Comparison of ENCODE assay signal across 7 mouse cellular contexts in the genomic region with DNA sequence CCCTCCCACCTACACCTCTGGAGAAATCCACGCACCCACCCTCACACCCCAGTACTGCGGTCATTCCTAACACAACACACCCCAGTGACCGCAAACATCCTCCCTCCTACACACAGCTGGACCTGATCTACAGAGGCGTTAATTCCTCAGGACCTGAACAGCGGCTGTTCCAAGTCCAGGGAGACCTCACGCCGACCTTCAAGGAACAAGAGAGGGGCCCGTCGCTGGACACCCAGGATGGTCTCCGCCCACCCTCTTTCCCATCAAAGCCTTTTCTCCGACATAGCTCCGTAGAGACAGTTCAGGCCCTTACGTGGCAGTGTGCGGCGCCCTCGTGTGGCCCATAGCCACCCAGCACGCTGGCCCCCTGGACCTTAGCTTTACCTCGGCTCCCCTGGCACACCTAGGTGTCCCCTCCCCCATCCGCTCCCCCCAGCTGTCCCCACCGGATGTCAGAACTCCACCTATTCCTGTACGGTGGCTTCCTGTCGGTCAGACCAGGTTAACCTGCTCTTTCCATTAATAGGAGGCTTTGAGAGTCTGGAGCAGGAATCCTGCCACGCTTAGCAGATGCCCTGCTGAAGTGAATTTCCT. TPM values are rescaled to one million over a fixed set of nuclear protein-coding genes. Genes with fewer than 3 reads are reported as not detected.
DNase-seq lines count a peak whose midpoint lies in the region; ATAC-seq lines count a peak whose summit lies in the region.

No protein-coding gene starts in this region.

- H3K36me3 ChIP-seq in intestine, embryonic 15.5 days: no peaks in the 10 kb centered on the region
- H3K36me3 ChIP-seq in limb, embryonic 10.5 days: no peaks in the 10 kb centered on the region
- no peaks in the 10 kb centered on the region for H3K36me3 ChIP-seq in midbrain, embryonic 12.5 days

- DNase-seq in adrenal gland, adult 2 months: peak; percentile 80
- peak; percentile 87 for DNase-seq in embryo, embryonic 10.5 days (ENCODE audit: low spot score)
- DNase-seq in gastrocnemius, postnatal 36 days: peak; percentile 59 to 73
- DNase-seq in limb, embryonic 10.5 days (ENCODE audit: low spot score): peak; percentile 87
- DNase-seq in skeletal muscle tissue, adult 2 months (ENCODE audit: low read depth, low spot score): peak; percentile 52

- H3K4me2 ChIP-seq in intestine, embryonic 15.5 days (replicated peaks): peak overlapping the region; percentile 82
- H3K4me2 ChIP-seq in midbrain, embryonic 12.5 days (replicated peaks): peak overlapping the region; percentile 72

- no peaks in the 10 kb centered on the region for H3K27me3 ChIP-seq in intestine, embryonic 15.5 days (replicated peaks)
- no peaks in the 10 kb centered on the region for H3K27me3 ChIP-seq in limb, embryonic 10.5 days (ENCODE audit: low read depth, poor library complexity, severe bottlenecking)
- H3K27me3 ChIP-seq in midbrain, embryonic 12.5 days: peaks cover 9% of the 10 kb centered on the region

- 3% methylated on average over 23 of the region's 23 CpGs for WGBS in intestine, embryonic 15.5 days
- WGBS in limb, embryonic 10.5 days: 3% methylated on average over 23 of the region's 23 CpGs
- 6% methylated on average over 23 of the region's 23 CpGs for WGBS in midbrain, embryonic 12.5 days

- no peak overlapping the region for H3K27ac ChIP-seq in intestine, embryonic 15.5 days
- peak overlapping the region; percentile 73 for H3K27ac ChIP-seq in limb, embryonic 10.5 days
- no peak overlapping the region for H3K27ac ChIP-seq in midbrain, embryonic 12.5 days (replicated peaks)

- no peaks in the 10 kb centered on the region for H3K9me3 ChIP-seq in intestine, embryonic 15.5 days
- no peaks in the 10 kb centered on the region for H3K9me3 ChIP-seq in limb, embryonic 10.5 days (replicated peaks)
- H3K9me3 ChIP-seq in midbrain, embryonic 12.5 days: no peaks in the 10 kb centered on the region

- H3K4me3 ChIP-seq in intestine, embryonic 15.5 days (replicated peaks): peak overlapping the region; percentile 31
- peak overlapping the region; percentile 50 for H3K4me3 ChIP-seq in limb, embryonic 10.5 days
- peak overlapping the region; percentile 37 for H3K4me3 ChIP-seq in midbrain, embryonic 12.5 days

- ATAC-seq in intestine, embryonic 15.5 days: peak; percentile 73
- ATAC-seq in midbrain, embryonic 12.5 days (ENCODE audit: low FRiP score, low read depth): peak; percentile 80

- H3K4me1 ChIP-seq in intestine, embryonic 15.5 days (replicated peaks): peaks cover 31% of the 10 kb centered on the region
- H3K4me1 ChIP-seq in limb, embryonic 10.5 days: peaks cover 39% of the 10 kb centered on the region
- peaks cover 22% of the 10 kb centered on the region for H3K4me1 ChIP-seq in midbrain, embryonic 12.5 days

- intact Hi-C loops in gastrocnemius, postnatal 36 days (cut with DNase I): loop anchor here (2.0 kb wide), 1 partner anchor 31 kb away; no protein-coding TSS in a partner anchor

- 0 out of 2 replicates have a peak overlapping the region, but pooled peaks have one; percentile 29 for H3K9ac ChIP-seq in intestine, embryonic 15.5 days
- peak overlapping the region; percentile 44 for H3K9ac ChIP-seq in midbrain, embryonic 12.5 days (replicated peaks)

RNA-seq across cellular contexts. Expression of a gene that starts 36.9 kb away (rescaled TPM):
- 10 to 100 TPM; 51.5 to 60.9 TPM for total RNA-seq in adrenal gland, adult 2 months (2021)
- 18.4 and 29.5 TPM in 2 replicates for polyA plus RNA-seq in adrenal gland, adult 2 months (2012; rRNA removed)
- total RNA-seq in gastrocnemius, postnatal 36 days (2021): 10 to 100 TPM; 20.3 to 27.5 TPM
- 45.7 and 50.0 TPM in 2 replicates for polyA plus RNA-seq in intestine, embryonic 15.5 days (2015; fragmentation: Nextera tagmentation; extraction: Ambion mirVana)
- 53.5 and 59.6 TPM in 2 replicates for polyA plus RNA-seq in limb, embryonic 10.5 days (2016; fragmentation: Nextera tagmentation; extraction: Ambion mirVana)
- polyA plus RNA-seq in midbrain, embryonic 12.5 days (2016; fragmentation: Nextera tagmentation; extraction: Ambion mirVana): 21.4 and 23.6 TPM in 2 replicates
